Mouse (Mus musculus): Measurements from ENCODE around the gene Sgcd.

GRCm38 (mm10) chr11:46924946-46925345, 1063.8 kb downstream of the Sgcd start:
- TF ChIP-seq CTCF (IDR thresholded peaks at IDR 0.05; ENCODE audit: control insufficient read depth, insufficient read depth, insufficient replicate concordance, low read depth, low read length) (no peak), POLR2A (IDR thresholded peaks at IDR 0.05; ENCODE audit: control insufficient read depth, low read depth, low read length) (no peak)

Measured in testis, adult 2 months (tissue).